Mouse (Mus musculus): ENCODE measurements at regions not wholly inside any gene's neighbourhood (a gene's known extent, or its start where the extent isn't known, plus 50 kb on each side); places are given as distances from the start of the nearest gene placed in this dataset.

- CTCF ChIA-PET, result no interaction called here
- DNase-seq (ENCODE audit: low read depth, low spot score) (no peak), ATAC-seq (no peak)
- POLR2A ChIA-PET, result no interaction called here
- in situ Hi-C loops (cut with MboI; ENCODE audit: low pct_unique_long_range_greater_than_20kb), result no loop called here
- H3K27me3 ChIP-seq, result no peaks in the 10 kb centered on the region
- no peak for TF ChIP-seq CTCF (IDR thresholded peaks at IDR 0.05)
Observed at GRCm38 (mm10) chr12:80003486-80003885, 109.3 kb downstream of the Zfp36l1 start.

- no peak for DNase-seq (ENCODE audit: low read depth, low spot score)
- CTCF ChIA-PET, result no interaction called here
- no peak for ATAC-seq
- no peaks in the 10 kb centered on the region for H3K27me3 ChIP-seq
- in situ Hi-C loops (cut with MboI; ENCODE audit: low pct_unique_long_range_greater_than_20kb), result no loop called here
- no peak for TF ChIP-seq CTCF (IDR thresholded peaks at IDR 0.05)
- POLR2A ChIA-PET, result no interaction called here
Observed at GRCm38 (mm10) chr12:80002474-80003125, 110.2 kb downstream of the Zfp36l1 start.

GRCm38 (mm10) chr12:80001794-80002193, 111.0 kb downstream of the Zfp36l1 start:
- ATAC-seq (no peak), DNase-seq (ENCODE audit: low read depth, low spot score) (no peak)
- ChIA-PET CTCF (no interaction called here), POLR2A (no interaction called here)
- in situ Hi-C loops (cut with MboI; ENCODE audit: low pct_unique_long_range_greater_than_20kb), result no loop called here
- TF ChIP-seq CTCF (IDR thresholded peaks at IDR 0.05), result no peak
- H3K27me3 ChIP-seq, result no peaks in the 10 kb centered on the region

GRCm38 (mm10) chr12:79999868-80000370, 112.9 kb downstream of the Zfp36l1 start:
- in situ Hi-C loops (cut with MboI; ENCODE audit: low pct_unique_long_range_greater_than_20kb), result no loop called here
- ATAC-seq, result no peak
- no peaks in the 10 kb centered on the region for H3K27me3 ChIP-seq
- POLR2A ChIA-PET, result no interaction called here
- CTCF ChIA-PET, result no interaction called here
- DNase-seq (ENCODE audit: low read depth, low spot score), result no peak
- TF ChIP-seq CTCF (IDR thresholded peaks at IDR 0.05), result no peak

GRCm38 (mm10) chr12:79998788-79999187, 114.0 kb downstream of the Zfp36l1 start:
- in situ Hi-C loops (cut with MboI; ENCODE audit: low pct_unique_long_range_greater_than_20kb), result no loop called here
- TF ChIP-seq CTCF (IDR thresholded peaks at IDR 0.05), result no peak
- H3K27me3 ChIP-seq, result no peaks in the 10 kb centered on the region
- CTCF ChIA-PET, result no interaction called here
- ATAC-seq (no peak), DNase-seq (ENCODE audit: low read depth, low spot score) (no peak)
- POLR2A ChIA-PET, result no interaction called here

- DNase-seq (ENCODE audit: low read depth, low spot score), result no peak
- POLR2A ChIA-PET, result no interaction called here
- no peak for ATAC-seq
- CTCF ChIA-PET, result no interaction called here
- TF ChIP-seq CTCF (IDR thresholded peaks at IDR 0.05), result no peak
- H3K27me3 ChIP-seq, result no peaks in the 10 kb centered on the region
- in situ Hi-C loops (cut with MboI; ENCODE audit: low pct_unique_long_range_greater_than_20kb), result no loop called here
Observed at GRCm38 (mm10) chr12:79998339-79998738, 114.5 kb downstream of the Zfp36l1 start.

GRCm38 (mm10) chr12:79997201-79997600, 115.6 kb downstream of the Zfp36l1 start:
- POLR2A ChIA-PET, result no interaction called here
- ATAC-seq, result no peak
- H3K27me3 ChIP-seq, result no peaks in the 10 kb centered on the region
- CTCF ChIA-PET, result no interaction called here
- in situ Hi-C loops (cut with MboI; ENCODE audit: low pct_unique_long_range_greater_than_20kb), result no loop called here
- no peak for DNase-seq (ENCODE audit: low read depth, low spot score)
- TF ChIP-seq CTCF (IDR thresholded peaks at IDR 0.05), result no peak

- POLR2A ChIA-PET, result interaction anchor here (0.7 kb wide), 1 partner anchor 9 kb away, joined by 4 read pairs; no protein-coding TSS in a partner anchor
- in situ Hi-C loops (cut with MboI; ENCODE audit: low pct_unique_long_range_greater_than_20kb), result no loop called here
- no peak for ATAC-seq
Observed at GRCm38 (mm10) chr12:79995521-79996094, 117.2 kb downstream of the Zfp36l1 start.

GRCm38 (mm10) chr12:79993821-79994571, 118.8 kb downstream of the Zfp36l1 start:
- DNase-seq (ENCODE audit: low read depth, low spot score) (no peak), ATAC-seq (no peak)
- ChIA-PET POLR2A (no interaction called here), CTCF (no interaction called here)
- in situ Hi-C loops (cut with MboI; ENCODE audit: low pct_unique_long_range_greater_than_20kb), result no loop called here
- TF ChIP-seq CTCF (IDR thresholded peaks at IDR 0.05), result no peak
- no peaks in the 10 kb centered on the region for H3K27me3 ChIP-seq

More at GRCm38 (mm10) chr12:79995521-79996094, 117.2 kb downstream of the Zfp36l1 start:
- CTCF ChIA-PET, result no interaction called here
- H3K27me3 ChIP-seq, result no peaks in the 10 kb centered on the region
- no peak for DNase-seq (ENCODE audit: low read depth, low spot score)
- TF ChIP-seq CTCF (IDR thresholded peaks at IDR 0.05), result no peak

GRCm38 (mm10) chr12:79991279-79991678, 121.5 kb downstream of the Zfp36l1 start:
- DNase-seq (ENCODE audit: low read depth, low spot score), result no peak
- no peaks in the 10 kb centered on the region for H3K27me3 ChIP-seq
- CTCF ChIA-PET, result no interaction called here
- ATAC-seq, result no peak
- POLR2A ChIA-PET, result no interaction called here
- TF ChIP-seq CTCF (IDR thresholded peaks at IDR 0.05), result no peak
- in situ Hi-C loops (cut with MboI; ENCODE audit: low pct_unique_long_range_greater_than_20kb), result no loop called here

GRCm38 (mm10) chr12:79990751-79991150, 122.1 kb downstream of the Zfp36l1 start:
- H3K27me3 ChIP-seq, result no peaks in the 10 kb centered on the region
- POLR2A ChIA-PET, result no interaction called here
- no peak for TF ChIP-seq CTCF (IDR thresholded peaks at IDR 0.05)
- CTCF ChIA-PET, result no interaction called here
- DNase-seq (ENCODE audit: low read depth, low spot score), result no peak
- no peak for ATAC-seq
- in situ Hi-C loops (cut with MboI; ENCODE audit: low pct_unique_long_range_greater_than_20kb), result no loop called here

Data from Patski (cell line).